Mouse (Mus musculus): ENCODE measurements around the gene B4galt5.

- TF ChIP-seq POLR2AphosphoS2 (IDR thresholded peaks at IDR 0.05; ENCODE audit: insufficient read length, low read depth) (no peak), CEBPB (IDR thresholded peaks at IDR 0.05; ENCODE audit: insufficient read depth, poor library complexity, severe bottlenecking) (no peak), SRF (IDR thresholded peaks at IDR 0.05; ENCODE audit: control insufficient read depth, insufficient read length, low read depth) (no peak), POLR2A (IDR thresholded peaks at IDR 0.05; ENCODE audit: insufficient read length, low read depth) (no peak), E2F4 (IDR thresholded peaks at IDR 0.05; ENCODE audit: insufficient read depth) (no peak), MYOG (IDR thresholded peaks at IDR 0.05; ENCODE audit: control insufficient read depth in 1 of 3, insufficient read depth in 1 of 3, insufficient read length in 2 of 3, low read depth in 2 of 3) (no peak), MYOD1 (IDR thresholded peaks at IDR 0.05; ENCODE audit: control insufficient read depth in 1 of 3, insufficient read length in 2 of 3, low read depth in 2 of 3) (no peak), USF1 (IDR thresholded peaks at IDR 0.05; ENCODE audit: low read depth) (no peak)
These were observed 19.3 kb downstream of the B4galt5 start for GRCm38 (mm10) chr2:167329478-167330262.

All from myocyte (in vitro differentiated cells).